In the genomic region with DNA sequence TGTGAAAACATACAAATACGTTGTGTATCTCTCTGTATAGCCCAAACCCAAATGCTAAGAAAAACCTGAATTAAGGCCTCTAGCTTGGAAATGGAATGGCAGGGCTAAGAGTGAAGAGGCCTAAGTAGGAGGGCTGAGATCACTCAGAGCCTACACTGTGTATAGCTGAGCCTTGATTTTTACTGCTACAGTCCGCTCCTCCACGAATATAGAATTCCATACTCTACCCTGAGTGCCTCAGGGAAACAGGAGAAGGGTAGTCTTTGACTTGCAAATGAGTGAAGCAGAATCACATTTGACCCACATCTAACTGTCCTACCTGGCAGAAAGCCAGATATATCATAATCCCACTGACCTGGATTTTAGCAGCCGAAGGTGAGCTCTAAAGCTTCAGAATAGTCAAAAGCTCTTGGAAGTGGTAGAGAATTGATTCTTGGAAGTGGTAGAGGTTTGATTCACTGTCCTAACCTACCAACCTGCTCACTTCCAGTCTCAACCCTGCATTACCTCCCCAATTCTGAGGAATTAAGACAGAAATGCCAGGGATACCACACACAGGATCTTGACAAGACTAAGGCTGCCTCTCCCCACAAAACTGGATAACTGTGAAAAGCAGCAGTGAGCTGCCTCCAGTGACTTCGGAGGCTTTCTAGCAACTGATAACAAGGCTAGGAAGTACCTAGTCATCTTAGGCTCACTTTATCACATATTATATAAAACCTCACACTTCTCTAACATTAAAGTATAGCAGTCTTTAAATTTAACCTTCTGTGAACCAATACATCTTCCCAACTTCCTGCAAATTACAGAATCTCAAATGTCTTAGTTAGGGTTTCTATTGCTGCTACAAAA, we compare ENCODE assay signal across 25 mouse cellular contexts. TPM values are rescaled to one million over a fixed set of nuclear protein-coding genes. Genes with fewer than 3 reads are reported as not detected.
DNase-seq lines count a peak whose midpoint lies in the region; ATAC-seq and TF ChIP-seq lines count a peak whose summit lies in the region.
"Had no signal": no experiment of that assay in that cellular context is flagged by ENCODE, and none has a peak within 500 bp of the region (broad histone marks: within the 10 kb centered on the region; RNA-seq: fewer than 3 reads in every experiment).

No protein-coding gene starts in this region.

- no peaks in the 10 kb centered on the region for H3K27me3 ChIP-seq in midbrain, embryonic 15.5 days (replicated peaks)
- H3K27me3 ChIP-seq in midbrain, embryonic 10.5 days (ENCODE audit: low read depth, poor library complexity, severe bottlenecking), result no peaks in the 10 kb centered on the region
- H3K27me3 ChIP-seq in liver, embryonic 14.5 days (ENCODE audit: control insufficient read depth, insufficient read depth, low read length), result no peaks in the 10 kb centered on the region
- H3K27me3 ChIP-seq in forebrain, embryonic 15.5 days, result no peaks in the 10 kb centered on the region
- no peaks in the 10 kb centered on the region for H3K27me3 ChIP-seq in limb, embryonic 10.5 days (ENCODE audit: low read depth, poor library complexity, severe bottlenecking)
- H3K27me3 ChIP-seq: heart, embryonic 15.5 days; hindbrain, embryonic 13.5 days; limb, embryonic 12.5 days had no signal

- H3K4me3 ChIP-seq in midbrain, embryonic 15.5 days, result no peak overlapping the region
- H3K4me3 ChIP-seq in midbrain, embryonic 10.5 days, result no peak overlapping the region
- no peak overlapping the region for H3K4me3 ChIP-seq in liver, embryonic 14.5 days (ENCODE audit: insufficient read depth in 1 of 2, low read depth in 2 of 2, low read length in 2 of 2)
- H3K4me3 ChIP-seq in forebrain, embryonic 15.5 days, result no peak overlapping the region
- no peak overlapping the region for H3K4me3 ChIP-seq in limb, embryonic 10.5 days
- H3K4me3 ChIP-seq: heart, embryonic 15.5 days; hindbrain, embryonic 13.5 days; layer of hippocampus, adult 2 months; limb, embryonic 12.5 days had no signal

- H3K4me1 ChIP-seq in midbrain, embryonic 15.5 days, result 0 out of 2 replicates have a peak, but pooled peaks cover 3% of the 10 kb centered on the region
- no peaks in the 10 kb centered on the region for H3K4me1 ChIP-seq in midbrain, embryonic 10.5 days
- H3K4me1 ChIP-seq in liver, embryonic 14.5 days (replicated peaks; ENCODE audit: control insufficient read depth in 2 of 2, insufficient read depth in 2 of 2, low read length in 1 of 2), result peaks cover 9 to 10% of the 10 kb centered on the region in 2 experiments
- no peaks in the 10 kb centered on the region for H3K4me1 ChIP-seq in forebrain, embryonic 15.5 days
- H3K4me1 ChIP-seq in limb, embryonic 10.5 days, result no peaks in the 10 kb centered on the region
- H3K4me1 ChIP-seq: heart, embryonic 15.5 days; hindbrain, embryonic 13.5 days; limb, embryonic 12.5 days had no signal

- no peak for TF ChIP-seq CTCF in liver, embryonic 14.5 days (IDR thresholded peaks at IDR 0.05; ENCODE audit: low read depth)

- no peak overlapping the region for H3K27ac ChIP-seq in midbrain, embryonic 15.5 days
- no peak overlapping the region for H3K27ac ChIP-seq in midbrain, embryonic 10.5 days (replicated peaks)
- peak overlapping the region; percentile 14; the same call in 1 of the 2 replicates for H3K27ac ChIP-seq in liver, embryonic 14.5 days
- H3K27ac ChIP-seq in forebrain, embryonic 15.5 days (replicated peaks), result no peak overlapping the region
- H3K27ac ChIP-seq in limb, embryonic 10.5 days, result no peak overlapping the region
- H3K27ac ChIP-seq: heart, embryonic 15.5 days; hindbrain, embryonic 13.5 days; kidney, postnatal 0 days; layer of hippocampus, adult 2 months; limb, embryonic 12.5 days had no signal

- TF ChIP-seq EP300 in liver, embryonic 14.5 days (IDR thresholded peaks at IDR 0.05; ENCODE audit: low read depth), result no peak

- no peak overlapping the region for H3K9ac ChIP-seq in midbrain, embryonic 15.5 days
- no peak overlapping the region for H3K9ac ChIP-seq in liver, embryonic 14.5 days (replicated peaks)
- H3K9ac ChIP-seq in forebrain, embryonic 15.5 days (replicated peaks), result no peak overlapping the region
- H3K9ac ChIP-seq: forebrain, postnatal 0 days; heart, embryonic 15.5 days; hindbrain, embryonic 13.5 days; limb, embryonic 12.5 days had no signal

- H3K36me3 ChIP-seq in midbrain, embryonic 15.5 days (replicated peaks), result no peaks in the 10 kb centered on the region
- H3K36me3 ChIP-seq in midbrain, embryonic 10.5 days, result peaks cover 31% of the 10 kb centered on the region
- no peaks in the 10 kb centered on the region; the same call in none of the 2 replicates for H3K36me3 ChIP-seq in liver, embryonic 14.5 days (replicated peaks; ENCODE audit: control insufficient read depth, insufficient read depth, low read depth)
- peaks cover 4% of the 10 kb centered on the region; the same call in 1 of the 2 replicates for H3K36me3 ChIP-seq in forebrain, embryonic 15.5 days
- H3K36me3 ChIP-seq in limb, embryonic 10.5 days, result peaks cover 24% of the 10 kb centered on the region
- H3K36me3 ChIP-seq: heart, embryonic 15.5 days had no signal

- DNase-seq in frontal cortex, postnatal 36 days (ENCODE audit: low spot score in 2 of 2), result no peak
- no peak for DNase-seq in midbrain, embryonic 10.5 days (ENCODE audit: low spot score)
- DNase-seq in liver, embryonic 14.5 days (ENCODE audit: low read depth in 3 of 3, low spot score in 3 of 3), result no peak
- DNase-seq in retina, postnatal 7 days (ENCODE audit: low read depth, low spot score), result peak; percentile 43
- no peak for DNase-seq in limb, embryonic 10.5 days (ENCODE audit: low spot score)
- DNase-seq: adrenal gland, postnatal 25 days; cerebellum, adult 18-20 months; cerebellum, postnatal 25 days; forebrain, postnatal 0 days; heart, postnatal 36 days; kidney, adult 11 months; layer of hippocampus, postnatal 36 days; lung, adult 2 months; lung, postnatal 14 days; thymus, postnatal 25 days had no signal

- ATAC-seq in frontal cortex, adult (ENCODE audit: low TSS enrichment), result peak; percentile 56
- 0 out of 2 replicates have a peak, but pooled peaks have one; percentile 54 for ATAC-seq in midbrain, embryonic 15.5 days (replicated peaks)
- peak; percentile 66 for ATAC-seq in liver, embryonic 14.5 days (ENCODE audit: insufficient read depth)
- ATAC-seq in forebrain, embryonic 15.5 days (replicated peaks), result no peak
- ATAC-seq: forebrain, postnatal 0 days had no signal

- no peak overlapping the region for H3K4me2 ChIP-seq in midbrain, embryonic 15.5 days
- no peak overlapping the region for H3K4me2 ChIP-seq in liver, embryonic 14.5 days (ENCODE audit: low read depth)
- no peak overlapping the region for H3K4me2 ChIP-seq in forebrain, embryonic 15.5 days (replicated peaks)
- H3K4me2 ChIP-seq: heart, embryonic 15.5 days; hindbrain, embryonic 13.5 days; limb, embryonic 12.5 days had no signal

- WGBS in midbrain, embryonic 15.5 days, result 79% methylated on average over 5 of the region's 5 CpGs
- WGBS in midbrain, embryonic 10.5 days, result 94% methylated on average over 5 of the region's 5 CpGs
- WGBS in liver, embryonic 14.5 days (ENCODE audit: insufficient replicate concordance), result 71% methylated on average over 5 of the region's 5 CpGs
- 91% methylated on average over 5 of the region's 5 CpGs for WGBS in forebrain, embryonic 15.5 days
- 94% methylated on average over 5 of the region's 5 CpGs for WGBS in limb, embryonic 10.5 days

- 0 out of 2 replicates have a peak, but pooled peaks cover 8% of the 10 kb centered on the region for H3K9me3 ChIP-seq in midbrain, embryonic 15.5 days
- 0 out of 2 replicates have a peak, but pooled peaks cover 8% of the 10 kb centered on the region for H3K9me3 ChIP-seq in midbrain, embryonic 10.5 days (replicated peaks)
- no peaks in the 10 kb centered on the region for H3K9me3 ChIP-seq in liver, embryonic 14.5 days (ENCODE audit: control insufficient read depth, low read length)
- no peaks in the 10 kb centered on the region for H3K9me3 ChIP-seq in forebrain, embryonic 15.5 days
- H3K9me3 ChIP-seq in limb, embryonic 10.5 days (replicated peaks), result no peaks in the 10 kb centered on the region

RNA-seq across cellular contexts. Expression of a gene that starts 19.5 kb away (rescaled TPM):
- polyA plus RNA-seq in midbrain, embryonic 15.5 days (2015; fragmentation: Nextera tagmentation; extraction: Ambion mirVana), result 241 and 243 TPM in 2 replicates
- 61.6 and 72.9 TPM in 2 replicates for polyA plus RNA-seq in midbrain, embryonic 10.5 days (2016; fragmentation: Nextera tagmentation; extraction: Ambion mirVana)
- 28.3 and 31.2 TPM in 2 replicates for polyA plus RNA-seq in liver, embryonic 14.5 days (2012; rRNA removed)
- 26.8 and 29.7 TPM in 2 replicates for polyA plus RNA-seq in liver, embryonic 14.5 days (2014; fragmentation: Nextera tagmentation; extraction: Ambion mirVana)
- polyA plus RNA-seq in forebrain, embryonic 15.5 days (2015; fragmentation: Nextera tagmentation; extraction: Ambion mirVana), result 174 and 182 TPM in 2 replicates
- 51.7 and 60.3 TPM in 2 replicates for polyA plus RNA-seq in limb, embryonic 10.5 days (2016; fragmentation: Nextera tagmentation; extraction: Ambion mirVana)

RNA-seq across cellular contexts. Expression of a gene that starts 44.7 kb away (rescaled TPM):
- polyA plus RNA-seq in midbrain, embryonic 15.5 days (2015; fragmentation: Nextera tagmentation; extraction: Ambion mirVana), result not detected in 2 replicates
- polyA plus RNA-seq in midbrain, embryonic 10.5 days (2016; fragmentation: Nextera tagmentation; extraction: Ambion mirVana), result 0.07 TPM in 1 of 2 replicates, not detected in the other
- polyA plus RNA-seq in liver, embryonic 14.5 days (2012; rRNA removed), result not detected in 2 replicates
- not detected in 2 replicates for polyA plus RNA-seq in liver, embryonic 14.5 days (2014; fragmentation: Nextera tagmentation; extraction: Ambion mirVana)
- polyA plus RNA-seq in forebrain, embryonic 15.5 days (2015; fragmentation: Nextera tagmentation; extraction: Ambion mirVana), result not detected in 2 replicates
- not detected in 2 replicates for polyA plus RNA-seq in limb, embryonic 10.5 days (2016; fragmentation: Nextera tagmentation; extraction: Ambion mirVana)
- polyA plus RNA-seq: embryonic facial prominence, embryonic 14.5 days; forebrain, postnatal 0 days; heart, embryonic 15.5 days; hindbrain, embryonic 13.5 days; kidney, postnatal 0 days; lung, adult 2 months; midbrain, postnatal 0 days had no signal
